Mouse (Mus musculus): ENCODE data around the gene Ankrd12.

DNA sequence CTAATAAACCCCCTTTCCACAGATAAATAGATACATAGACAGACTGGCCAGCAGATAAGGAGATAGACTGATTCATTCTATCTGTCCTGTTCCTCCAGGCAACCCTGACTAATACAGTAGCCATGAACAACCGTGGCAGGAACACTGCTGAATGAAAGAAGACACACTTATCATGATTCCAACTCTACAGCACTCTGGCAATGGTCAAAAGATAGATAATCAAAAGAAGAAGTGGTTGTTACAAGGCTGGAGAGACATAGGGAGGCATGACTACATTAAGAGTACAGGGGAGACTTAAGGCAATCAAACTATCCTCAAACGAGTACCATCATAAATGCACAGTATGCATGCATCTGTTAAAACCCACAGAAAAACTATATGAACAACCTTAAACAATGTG lies 131.5 kb downstream of the Ankrd12 start:
- TF ChIP-seq TAL1 (conservative IDR thresholded peaks at IDR 0.05; ENCODE audit: low read depth, low read length), result no peak
- TF ChIP-seq CTCF (IDR thresholded peaks at IDR 0.05; ENCODE audit: low read depth, low read length), result no peak
- TF ChIP-seq POLR2AphosphoS5 (IDR thresholded peaks at IDR 0.05; ENCODE audit: insufficient replicate concordance, low read depth, low read length), result no peak

All from G1E (cell line).